Mouse (Mus musculus) heart, adult 8-10 months (tissue): ENCODE results near the gene Tbc1d10c. TPM values are rescaled to one million over a fixed set of nuclear protein-coding genes. Genes with fewer than 3 reads are reported as not detected.

Experiments used
- DNase-seq: peaks from one replicate; pipeline ENCODE4 v3.0.0; 2022; ENCODE audit warnings: low spot score
- total RNA-seq, 4 experiments: library from RNA; stranded (reverse); gene quantifications; 2 replicates each; pipeline ENCODE4 v1.2.4; 2022

The Tbc1d10c gene
- total RNA-seq, 4 experiments from 2014 or later, result 8.6 to 19.6 (median 12.4) TPM

DNA sequence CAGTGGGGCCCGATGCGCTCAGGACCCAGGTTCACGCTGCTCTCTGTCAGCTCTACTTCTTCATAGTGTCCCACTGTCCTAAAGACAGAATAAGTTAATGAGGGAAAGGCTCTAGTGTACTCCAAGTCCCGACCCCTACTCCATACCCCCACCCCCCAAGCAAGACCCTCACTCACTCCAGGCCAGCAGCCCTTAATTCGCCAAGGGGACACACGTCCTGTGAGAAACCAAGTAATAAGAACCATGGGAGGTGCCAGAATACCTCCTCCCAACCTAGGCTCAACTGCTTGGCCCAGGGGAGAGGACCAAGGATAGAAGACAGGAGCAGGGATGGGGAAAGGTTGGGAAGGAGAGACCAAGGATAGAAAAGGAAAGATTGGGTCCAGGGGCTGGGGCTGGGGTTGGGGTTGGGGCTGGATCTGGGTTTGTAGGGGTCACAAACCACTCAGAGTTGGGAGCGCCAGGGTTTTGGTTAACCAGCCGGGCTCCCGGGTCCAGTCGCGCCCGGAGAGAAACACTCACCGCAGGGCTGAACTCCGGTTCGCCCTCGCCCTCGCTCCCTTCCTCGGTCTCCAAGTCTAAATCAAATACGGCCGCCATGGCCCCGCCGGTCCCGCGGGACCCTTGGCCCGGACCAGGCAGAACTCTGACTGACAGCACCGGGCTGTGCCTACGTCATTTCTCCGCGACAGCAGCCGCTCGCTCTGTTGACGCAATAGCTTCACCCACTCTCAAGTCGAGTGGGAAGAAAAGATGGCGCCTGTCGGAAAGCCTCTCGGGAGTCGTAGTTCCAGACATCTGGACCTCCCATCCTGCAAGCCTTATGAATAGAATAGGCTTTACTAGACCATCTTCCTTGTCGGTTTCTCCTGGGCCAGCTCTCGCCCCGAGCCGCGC lies 28.2 kb downstream of the Tbc1d10c start, which contains the start of gene Rps6kb2:
Gene Rps6kb2, minus strand, starts transcription at position 709 of the 897 bp plus-strand sequence.
- peak; percentile 99 for DNase-seq

DNA sequence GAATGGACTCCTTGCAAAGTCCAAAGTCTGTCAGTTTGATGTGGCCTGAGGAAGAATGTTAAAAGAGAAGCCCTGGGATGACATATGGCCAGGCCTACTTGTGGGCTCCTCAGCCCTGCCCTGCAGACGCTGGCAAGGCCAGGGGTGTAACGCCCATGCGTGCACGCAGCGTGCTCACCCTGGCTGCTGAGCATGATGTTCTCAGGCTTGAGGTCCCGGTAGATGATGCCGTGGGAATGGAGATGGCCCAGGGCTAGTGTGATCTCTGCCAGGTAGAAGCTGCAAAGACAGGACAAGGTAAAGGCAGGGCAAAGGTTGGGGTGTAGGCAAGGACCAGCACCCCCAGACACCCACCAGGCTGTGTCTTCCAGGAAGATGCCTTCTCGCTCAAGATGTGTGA lies 32.0 kb downstream of the Tbc1d10c start:
- DNase-seq, result no peak

DNA sequence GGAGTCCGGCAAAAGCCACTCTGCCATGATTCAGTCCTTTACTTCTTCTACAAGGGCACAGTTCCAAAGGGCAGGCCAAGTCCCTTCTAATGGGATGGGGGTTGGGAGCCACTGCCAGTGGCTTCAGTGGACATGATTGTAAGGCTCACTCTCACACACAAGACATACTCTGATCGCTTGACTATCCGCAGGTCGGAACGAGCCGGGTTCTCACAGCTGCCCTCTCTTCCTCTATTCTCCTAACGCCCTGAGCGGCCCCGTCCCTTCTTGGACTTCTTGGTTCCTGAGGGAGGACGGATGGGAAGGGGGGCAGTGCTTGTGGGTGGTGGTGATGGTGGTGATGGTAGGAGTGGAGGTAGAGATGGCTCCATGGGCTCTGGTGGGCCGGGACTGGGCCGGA lies 34.3 kb downstream of the Tbc1d10c start:
- no peak for DNase-seq

DNA sequence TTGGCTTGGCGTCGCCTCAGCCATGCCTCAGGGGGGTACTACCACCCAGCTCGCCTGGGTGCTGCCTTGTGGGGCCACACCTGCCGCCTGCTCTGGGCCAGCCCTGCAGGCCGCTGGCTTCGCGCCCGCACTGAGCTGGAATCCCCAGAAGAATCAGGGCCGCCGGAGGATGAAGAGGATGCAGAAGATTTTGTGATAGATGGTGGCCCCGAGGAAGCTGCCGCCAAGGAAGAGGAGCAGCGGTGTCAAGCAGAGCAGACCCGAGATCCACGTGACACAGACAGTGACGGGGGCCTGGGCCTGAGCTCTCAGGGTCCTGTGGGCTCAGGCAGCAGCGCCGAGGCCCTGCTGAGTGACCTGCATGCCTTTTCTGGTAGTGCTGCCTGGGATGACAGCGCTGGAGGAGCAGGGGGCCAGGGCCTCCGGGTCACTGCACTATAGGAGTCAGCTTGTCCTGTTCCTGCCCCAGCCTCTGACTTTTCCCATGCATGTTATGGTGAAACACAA lies 35.0 kb downstream of the Tbc1d10c start:
- DNase-seq, result no peak

DNA sequence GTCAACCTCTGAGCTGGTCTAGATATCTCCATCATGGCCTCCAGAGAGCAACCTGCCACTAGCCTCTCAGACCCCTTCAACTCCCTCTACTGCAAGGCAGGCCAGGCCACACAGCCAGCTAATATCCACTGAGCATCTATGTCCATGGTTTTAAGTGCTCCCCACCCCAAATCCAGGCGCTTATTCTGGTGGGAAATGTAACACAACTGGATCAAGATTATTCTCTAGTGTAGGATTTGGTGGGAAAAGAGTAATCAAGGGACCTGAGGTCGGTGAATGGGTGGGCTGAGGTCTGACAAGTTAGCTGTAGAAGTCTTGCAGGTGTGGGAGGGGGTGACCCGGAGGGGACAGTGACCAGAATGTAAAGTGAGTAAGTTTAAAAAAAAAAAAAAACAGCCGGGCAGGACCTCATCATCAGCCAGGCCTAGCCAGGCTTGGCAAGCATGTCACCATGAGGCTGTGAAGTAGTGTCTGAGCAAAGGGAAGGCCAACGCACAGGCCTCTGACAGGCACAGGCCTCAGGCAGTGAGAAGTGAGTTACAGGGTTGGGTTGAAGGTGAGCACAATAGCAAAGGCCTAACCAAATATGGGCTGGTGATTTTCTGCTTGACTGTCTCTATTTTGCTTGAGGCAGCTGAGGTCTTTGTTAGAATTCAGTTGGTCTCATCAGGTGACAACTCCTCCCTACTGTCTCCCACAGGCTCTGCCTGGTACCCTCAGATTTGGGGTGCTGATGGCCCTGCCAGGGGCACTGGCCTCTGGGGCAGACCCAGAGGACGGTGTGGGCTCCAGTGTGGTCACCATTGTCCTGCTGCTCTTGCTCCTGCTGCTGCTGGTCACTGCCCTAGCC lies 35.6 kb downstream of the Tbc1d10c start:
- DNase-seq, result no peak

DNA sequence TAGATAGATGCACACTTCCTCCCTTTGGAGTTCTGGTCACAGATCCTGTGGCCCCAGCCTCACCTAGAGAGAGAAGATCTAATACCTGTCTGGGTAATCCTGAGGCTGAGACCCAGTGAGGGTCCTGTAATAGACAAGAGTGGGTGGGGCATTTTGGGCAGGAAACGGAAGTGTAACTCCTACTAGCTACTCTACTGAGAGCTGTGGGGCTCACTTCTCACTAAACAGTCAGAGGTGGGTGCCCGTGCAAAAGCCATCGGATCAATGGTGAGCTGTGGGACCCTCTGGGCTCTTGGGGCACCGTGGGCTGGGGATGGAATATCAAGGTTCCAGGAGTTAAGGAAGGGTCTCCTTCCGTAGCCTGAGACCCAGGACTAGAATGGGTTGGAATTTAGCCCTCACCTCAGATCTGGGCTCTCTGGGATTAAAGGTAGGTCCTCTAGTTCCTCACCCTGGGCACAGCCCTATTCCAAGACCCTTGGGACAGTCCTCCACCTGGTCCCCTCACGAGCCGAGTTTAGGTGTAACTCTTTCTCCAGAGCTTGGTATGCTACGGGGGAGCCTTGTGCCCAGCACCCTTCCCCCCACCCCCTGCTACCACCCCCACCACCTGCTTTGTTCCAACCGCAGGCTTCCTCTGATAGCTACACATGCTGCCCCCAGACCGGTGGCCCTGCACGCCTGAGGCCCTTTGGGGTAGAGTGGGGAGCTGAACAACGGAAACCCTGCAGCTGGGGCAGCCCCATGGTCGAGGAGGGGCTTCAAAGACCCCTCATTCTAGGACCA lies 36.5 kb downstream of the Tbc1d10c start:
- DNase-seq, result no peak

DNA sequence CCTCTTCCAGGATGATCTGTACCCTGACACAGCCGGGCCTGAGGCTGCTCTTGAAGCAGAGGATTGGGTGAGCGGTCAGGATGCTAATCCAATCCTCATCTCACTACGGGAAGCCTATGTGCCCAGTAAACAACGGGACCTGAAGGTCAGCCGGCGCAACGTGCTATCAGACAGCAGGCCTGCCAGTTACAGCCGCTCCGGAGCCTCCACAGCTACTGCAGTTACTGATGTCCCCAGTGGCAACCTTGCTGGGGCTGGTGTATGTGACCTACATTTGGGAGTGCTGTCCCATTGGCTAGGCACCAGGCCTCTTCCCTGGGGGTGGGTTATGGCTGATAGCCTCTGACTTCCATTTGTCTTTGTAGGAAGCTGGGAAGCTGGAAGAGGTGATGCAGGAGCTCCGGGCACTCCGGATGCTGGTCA lies 37.8 kb downstream of the Tbc1d10c start, which contains the start of gene Ptprcap:
Gene Ptprcap, plus strand, starts transcription at position 373 of the 423 bp plus-strand sequence.
- DNase-seq, result no peak

DNA sequence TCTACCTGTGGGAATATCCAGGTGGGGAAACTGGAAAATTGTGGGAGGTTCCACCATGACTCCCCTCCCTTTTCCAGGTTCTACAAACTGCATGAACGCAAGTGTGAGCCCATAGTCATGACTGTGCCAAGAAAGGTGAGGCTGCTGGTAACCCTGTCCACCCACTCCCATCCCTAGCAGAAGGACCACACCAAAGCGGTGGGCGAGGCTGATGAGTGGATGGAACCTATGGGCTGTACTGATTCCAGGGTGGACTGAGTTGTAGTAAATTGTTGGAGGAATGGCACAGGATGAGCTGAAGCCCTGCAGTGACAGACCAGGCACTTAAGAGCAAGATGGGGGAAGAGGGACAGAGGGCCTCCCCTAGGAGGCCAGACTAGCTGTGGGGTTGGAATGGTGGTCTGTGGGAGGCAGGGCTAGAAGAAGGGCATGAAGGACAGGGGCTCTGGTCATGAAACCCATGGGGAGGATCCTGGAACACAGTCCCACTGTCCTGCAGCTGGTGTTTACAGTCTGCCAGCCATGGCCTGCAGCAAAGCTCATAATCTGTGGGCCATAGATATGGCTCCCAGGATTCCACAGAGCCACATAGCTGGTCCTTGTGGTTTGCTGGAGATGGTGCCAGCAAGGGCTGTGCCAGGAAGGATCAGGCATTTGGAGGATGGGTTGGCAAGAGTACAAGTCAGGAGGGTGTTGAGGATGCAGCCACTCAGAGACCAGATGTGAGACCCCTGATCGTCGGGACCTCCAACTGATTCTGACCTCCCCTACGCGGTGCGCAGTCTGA lies 38.4 kb downstream of the Tbc1d10c start:
- no peak for DNase-seq

DNA sequence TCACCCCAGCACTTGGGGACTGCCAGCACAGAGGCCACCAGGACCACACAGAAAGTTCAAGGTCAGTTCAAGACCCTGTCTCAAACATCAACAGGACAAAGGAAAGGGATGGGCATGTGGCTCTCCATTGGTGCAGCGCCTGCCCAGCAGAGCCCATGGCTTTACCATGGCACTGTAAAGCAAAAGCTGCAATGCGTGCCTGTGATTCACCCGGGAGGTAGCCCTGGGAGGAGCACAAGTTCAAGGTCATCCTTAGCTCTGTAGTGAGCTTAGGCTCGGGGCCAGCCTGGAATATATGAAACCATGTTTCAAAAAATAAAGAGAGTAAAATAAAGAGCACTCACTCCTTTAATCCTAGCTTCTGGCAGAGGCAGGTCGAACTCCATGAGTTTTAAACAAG lies 39.2 kb downstream of the Tbc1d10c start:
- no peak for DNase-seq

DNA sequence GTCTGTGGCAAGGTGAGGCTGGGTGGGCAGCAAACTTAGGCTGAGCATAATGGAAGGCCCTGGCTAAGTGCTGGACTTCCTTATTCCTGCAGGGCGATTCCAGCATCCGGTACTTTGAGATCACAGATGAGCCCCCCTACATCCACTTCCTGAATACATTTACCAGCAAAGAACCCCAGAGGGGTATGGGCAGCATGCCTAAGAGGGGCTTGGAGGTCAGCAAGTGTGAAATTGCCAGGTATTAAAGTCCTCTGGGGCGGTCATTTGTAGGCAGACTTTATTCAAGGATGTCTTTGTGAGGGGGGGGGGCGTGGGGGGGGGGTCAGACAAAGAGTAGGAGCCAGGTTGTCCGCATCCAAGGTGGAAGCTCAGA lies 39.6 kb downstream of the Tbc1d10c start:
- DNase-seq, result no peak

DNA sequence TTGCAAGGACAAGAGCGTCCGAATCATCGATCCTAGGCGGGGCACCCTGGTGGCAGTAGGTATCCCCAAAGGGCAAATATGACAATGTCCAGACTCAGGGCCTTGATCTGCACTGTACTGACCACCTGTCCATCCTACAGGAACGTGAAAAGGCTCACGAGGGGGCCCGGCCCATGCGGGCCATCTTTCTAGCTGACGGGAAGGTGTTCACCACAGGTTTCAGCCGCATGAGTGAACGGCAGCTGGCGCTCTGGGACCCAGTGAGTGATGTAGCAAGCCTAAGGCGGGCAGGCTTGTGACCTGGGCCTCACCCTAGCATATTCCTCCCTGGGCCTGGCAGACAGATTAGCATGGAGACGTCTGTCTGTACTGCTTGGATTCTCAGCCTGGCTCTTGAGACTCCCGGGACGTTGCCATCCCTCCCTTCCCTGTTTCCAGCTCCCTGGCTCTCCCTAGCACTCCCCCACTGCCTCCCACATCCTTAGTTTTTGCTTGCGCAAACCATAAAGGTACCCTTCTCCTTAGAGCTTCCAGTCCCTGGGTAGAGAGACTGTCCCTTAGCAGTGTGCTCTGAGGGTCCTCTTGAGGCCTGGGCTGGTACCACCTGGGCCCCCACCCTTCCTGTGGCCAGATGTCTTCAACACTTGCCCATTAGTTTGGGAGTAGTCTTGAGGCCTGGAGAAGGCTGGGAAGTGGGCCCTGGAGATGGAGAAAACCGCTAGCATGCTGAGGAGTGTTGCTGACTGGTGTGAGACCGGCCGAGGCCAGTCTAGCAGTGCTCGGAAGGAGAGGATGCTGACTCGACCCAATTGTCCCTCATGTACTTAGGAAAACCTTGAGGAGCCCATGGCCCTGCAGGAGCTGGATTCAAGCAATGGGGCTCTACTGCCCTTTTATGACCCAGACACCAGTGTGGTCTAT lies 40.3 kb downstream of the Tbc1d10c start:
- no peak for DNase-seq

DNA sequence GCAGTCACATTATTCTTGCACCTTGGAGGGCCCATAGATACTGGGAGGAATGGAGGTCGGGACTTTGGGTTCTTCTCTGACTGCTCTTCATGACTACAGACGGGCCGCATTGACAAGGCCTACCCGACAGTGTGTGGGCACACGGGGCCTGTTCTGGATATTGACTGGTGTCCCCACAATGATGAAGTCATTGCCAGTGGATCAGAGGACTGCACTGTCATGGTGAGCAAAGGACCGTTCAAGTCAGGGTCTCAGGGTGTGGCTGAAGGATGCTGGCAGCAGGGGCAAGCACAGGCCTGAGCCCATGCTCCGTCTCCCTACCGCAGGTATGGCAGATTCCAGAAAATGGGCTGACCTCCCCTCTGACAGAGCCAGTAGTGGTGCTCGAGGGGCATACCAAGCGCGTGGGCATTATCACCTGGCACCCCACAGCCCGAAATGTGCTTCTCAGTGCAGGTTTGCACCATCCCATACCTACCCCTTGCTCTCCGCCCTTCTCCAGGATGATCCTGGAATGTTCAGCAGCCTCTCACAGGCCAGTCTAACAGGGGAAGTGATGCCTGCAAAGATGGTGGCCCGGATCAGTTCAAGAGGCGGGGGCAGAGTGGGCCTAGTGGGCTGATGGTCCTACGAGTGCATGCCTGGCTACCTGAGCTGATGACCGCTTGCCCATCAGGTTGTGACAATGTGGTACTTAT lies 41.2 kb downstream of the Tbc1d10c start:
- no peak for DNase-seq

DNA sequence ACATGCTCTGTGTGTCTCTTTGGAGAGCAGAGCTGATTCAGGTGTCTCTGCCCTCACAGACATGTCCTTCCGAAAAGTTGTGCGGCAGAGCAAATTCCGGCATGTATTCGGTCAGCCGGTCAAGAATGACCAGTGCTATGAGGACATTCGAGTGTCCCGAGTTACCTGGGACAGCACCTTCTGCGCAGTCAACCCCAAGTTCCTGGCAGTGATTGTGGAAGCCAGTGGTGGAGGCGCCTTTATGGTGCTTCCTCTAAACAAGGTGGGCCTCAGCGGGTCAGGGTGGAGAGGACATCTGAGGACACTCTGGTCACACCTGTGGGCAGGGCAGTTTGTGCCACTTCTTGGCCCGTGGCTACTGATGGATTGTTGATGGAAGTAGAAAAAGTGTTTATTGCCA lies 41.8 kb downstream of the Tbc1d10c start:
- DNase-seq, result no peak

DNA sequence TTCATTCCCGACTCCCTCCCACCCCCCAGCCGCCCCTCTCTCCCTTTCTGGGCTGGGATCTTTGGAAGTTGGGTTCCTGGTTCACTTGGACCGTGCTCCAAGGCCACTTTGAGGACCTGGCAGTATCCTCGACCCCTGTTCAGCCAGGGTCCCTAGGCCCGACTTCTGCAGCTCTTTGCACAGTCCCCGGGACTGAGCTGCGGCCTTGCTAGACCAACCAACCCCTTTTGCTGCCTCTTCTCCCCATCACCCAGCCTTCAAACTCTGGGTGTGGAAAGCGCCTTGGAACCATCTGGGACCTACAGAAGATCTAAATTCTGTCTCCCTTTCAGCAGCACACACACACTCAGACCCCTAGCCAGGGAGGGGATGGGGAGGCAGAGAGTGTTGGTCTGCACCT lies 42.3 kb downstream of the Tbc1d10c start:
- DNase-seq, result no peak

DNA sequence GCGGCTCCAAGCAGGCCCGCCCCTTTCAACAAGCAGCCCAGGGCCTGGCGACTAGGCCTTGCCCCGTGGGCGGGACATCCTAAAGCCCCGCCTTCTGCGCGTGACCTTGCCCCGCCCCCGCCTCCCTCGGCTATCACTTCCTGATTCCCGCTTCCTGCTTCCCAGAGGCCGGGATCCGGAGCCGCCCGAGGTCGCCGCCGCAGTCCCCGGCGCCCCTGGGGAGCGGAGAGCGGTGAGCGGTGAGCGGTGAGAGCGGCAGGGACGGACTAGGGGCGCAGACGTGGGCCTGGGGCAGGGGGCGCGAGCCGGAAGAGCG lies 42.6 kb downstream of the Tbc1d10c start, which contains the start of gene Coro1b:
Gene Coro1b, plus strand, starts transcription at position 129 of the 316 bp plus-strand sequence.
- peak; percentile 97 for DNase-seq

DNA sequence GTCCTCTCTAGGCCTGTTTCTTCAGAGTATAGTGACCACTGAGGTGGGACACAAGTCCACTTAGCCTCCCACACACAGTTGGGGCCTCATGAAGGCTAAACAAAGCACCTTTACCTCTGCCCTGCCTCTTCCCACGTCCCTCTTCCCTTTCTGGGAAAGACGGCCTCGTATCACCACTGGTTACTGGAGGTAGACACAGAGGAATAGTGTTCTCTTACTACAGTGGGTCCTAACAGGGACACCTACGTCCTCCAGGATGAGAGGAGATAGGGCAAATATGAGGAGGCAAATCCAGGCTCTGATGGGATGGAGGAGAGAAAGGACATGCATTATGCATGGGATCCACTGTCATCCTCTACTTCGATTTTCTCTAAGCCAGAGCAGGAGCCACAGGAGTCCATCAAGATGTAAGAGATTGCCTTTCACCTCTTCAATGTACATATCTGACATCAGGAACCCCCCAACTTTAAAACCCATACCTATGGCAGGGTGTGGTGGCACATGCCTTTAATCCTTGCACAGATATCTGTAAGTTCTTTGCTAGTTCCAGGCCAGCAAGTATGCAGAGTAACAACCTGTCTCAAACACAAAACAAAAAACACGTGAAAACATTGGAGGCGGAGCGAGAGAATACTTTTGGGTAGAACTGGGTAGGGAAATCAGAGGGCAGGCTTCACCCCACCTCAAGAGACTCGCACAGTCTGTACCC lies 43.1 kb downstream of the Tbc1d10c start:
- DNase-seq, result no peak

DNA sequence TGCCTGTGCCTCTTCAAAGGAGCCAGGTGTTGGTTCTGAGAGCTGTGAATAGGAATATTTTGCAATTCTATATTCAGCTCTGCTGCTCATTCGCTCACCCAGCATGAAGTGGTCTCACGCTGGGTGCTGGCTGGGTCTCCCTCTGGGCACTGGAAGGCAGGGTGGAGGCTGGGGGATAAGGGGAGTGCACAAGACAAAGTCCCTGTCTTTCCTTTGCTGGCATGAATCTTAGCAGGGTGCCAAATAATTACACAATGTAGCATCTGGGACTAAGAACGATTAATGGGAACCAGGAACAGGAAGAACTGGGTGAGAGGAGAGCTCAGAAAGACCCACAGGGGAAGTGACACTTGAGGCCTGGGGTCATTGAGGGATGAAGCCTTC lies 44.1 kb downstream of the Tbc1d10c start:
- no peak for DNase-seq

DNA sequence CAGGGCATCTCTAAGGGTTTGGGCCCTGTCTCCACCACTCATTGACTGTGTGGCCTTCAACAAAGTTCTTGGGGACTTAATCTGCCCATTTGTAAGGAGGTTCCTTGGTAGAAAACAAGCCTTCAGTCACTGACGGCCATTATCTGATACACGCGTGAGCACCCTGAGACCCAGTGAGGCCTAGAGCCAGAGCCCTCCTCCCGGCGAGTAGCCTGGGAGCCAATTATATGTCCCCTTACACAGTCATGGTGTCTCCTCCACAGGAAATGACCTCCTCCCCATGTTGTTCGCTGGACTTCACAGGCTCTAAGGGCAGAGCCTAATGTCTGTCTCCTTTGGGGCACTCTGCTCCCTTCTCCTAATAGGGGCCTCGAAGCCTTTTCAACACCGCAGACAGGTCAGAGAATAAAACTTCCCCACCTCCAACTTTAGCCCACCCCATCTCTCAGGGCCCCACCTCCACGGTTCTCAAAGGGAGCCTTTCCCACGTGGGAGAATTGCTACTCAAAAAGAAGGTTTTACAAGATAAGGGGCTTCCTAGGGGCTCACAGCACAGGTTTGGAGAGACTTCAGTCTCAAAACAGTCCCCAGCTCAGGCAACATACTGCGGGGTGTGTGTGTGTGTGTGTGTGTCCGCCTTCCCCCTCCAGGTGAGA lies 44.6 kb downstream of the Tbc1d10c start:
- DNase-seq, result no peak
